Mouse (Mus musculus) naive thymus-derived CD4-positive, alpha-beta T cell, adult 5 months (primary cell): ENCODE data around the gene Naip2. TPM values are rescaled to one million over a fixed set of nuclear protein-coding genes. Genes with fewer than 3 reads are reported as not detected.

Source experiments
- polyA plus RNA-seq: library from polyadenylated mRNA; unstranded; fragments of 100-300 nt; shearing (Covaris generic); gene quantifications from one replicate; pipeline ENCODE4 v1.2.1, GENCODE M21; 2017

Naip2 gene
- 0.60 TPM for polyA plus RNA-seq

DNA sequence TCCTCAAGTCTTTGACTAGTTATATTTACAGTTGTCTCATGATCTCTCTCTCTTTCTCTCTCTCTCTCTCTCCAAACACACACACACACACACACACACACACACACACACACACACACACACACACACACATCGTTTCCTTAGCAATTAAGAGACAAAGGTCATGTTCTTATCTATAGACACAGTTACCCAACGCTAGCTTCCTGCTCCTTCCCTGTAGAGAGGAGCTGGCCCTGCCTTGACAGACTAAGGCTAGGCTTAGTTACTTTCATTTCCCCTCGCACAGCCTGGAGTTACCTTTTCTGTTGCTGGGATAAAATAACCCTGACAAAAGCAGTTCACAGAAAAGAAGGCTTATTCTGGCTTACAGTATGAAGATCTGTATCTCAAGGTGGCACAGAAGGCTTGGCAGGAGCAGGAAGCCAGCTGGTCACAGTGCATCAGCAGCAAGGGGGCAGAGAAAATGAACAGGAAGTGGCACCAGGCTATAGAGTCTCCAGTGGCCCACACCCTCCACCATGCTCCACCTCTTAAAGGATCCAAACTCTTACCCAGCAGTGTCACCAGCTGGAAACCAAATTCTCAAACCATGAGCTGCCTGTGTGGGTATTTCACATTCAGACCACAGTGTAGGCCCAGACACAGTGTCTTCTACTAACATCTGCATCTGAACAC is at the start of gene Naip2:
TSS of gene Naip2 (minus strand) at position 434 of the 675 bp plus-strand sequence.

DNA sequence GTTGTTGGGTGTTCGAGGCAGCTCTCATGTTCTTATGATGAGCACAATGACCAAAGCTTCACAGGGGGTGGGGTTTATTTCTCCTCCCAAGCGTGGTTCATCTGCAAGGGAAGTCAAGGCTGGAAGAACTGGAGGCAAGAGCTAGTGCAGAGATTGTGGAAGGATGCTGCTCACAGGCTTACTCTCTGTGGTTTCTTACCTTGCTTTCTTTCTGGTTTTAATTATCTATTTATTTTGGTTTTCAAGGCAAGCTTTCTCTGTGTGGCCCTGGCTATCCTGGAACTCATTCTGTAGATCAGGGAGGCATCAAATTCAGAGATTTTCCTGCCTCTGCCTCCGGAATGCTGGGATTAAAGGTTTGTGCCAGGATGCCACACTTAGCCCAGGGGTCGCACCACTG is 44.3 kb upstream of the Naip2 start, which contains the start of gene Naip5:
TSS of gene Naip5 (minus strand) at position 101 of the 400 bp plus-strand sequence.

DNA sequence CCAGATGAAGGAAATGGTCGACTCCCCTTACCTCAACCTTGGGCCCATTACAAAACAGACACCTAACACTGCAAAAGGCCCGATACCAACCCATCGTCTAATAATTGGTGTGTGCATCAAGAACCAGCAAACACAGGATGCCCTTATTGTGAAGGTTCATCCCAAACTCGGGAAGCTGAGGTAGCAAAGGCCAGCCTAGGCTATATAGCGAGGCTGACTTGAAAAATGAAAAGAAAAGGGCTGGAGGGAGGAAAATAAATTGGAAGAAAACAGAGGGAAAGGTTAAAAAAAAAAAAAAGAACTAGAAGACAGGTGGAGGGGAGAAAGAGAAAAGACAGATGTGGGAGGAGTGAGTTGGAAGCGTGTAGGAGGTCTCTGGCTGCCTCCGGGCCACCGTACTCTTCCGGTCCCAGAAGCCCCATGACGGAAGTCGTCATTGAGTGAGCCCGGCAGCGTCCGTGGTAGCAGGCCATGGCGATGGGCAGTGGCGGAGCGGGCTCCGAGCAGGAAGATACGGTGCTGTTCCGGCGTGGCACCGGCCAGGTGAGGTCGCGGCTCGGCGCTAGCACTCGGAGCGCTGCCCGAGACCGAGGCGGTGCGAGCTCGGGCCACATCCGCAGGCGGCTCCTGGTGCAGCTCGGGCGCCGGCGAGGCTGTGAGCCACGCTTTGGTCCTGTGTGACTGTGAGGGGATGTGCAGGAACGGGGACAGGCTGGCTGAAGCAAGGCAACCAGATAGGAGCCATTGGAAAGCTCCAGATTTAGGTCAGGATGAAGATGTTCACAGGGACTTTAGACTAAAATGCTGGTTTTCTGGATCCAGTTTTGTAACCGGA is 77.3 kb downstream of the Naip2 start, which contains the start of gene Smn1:
TSS of gene Smn1 (plus strand) at position 430 of the 835 bp plus-strand sequence.

DNA sequence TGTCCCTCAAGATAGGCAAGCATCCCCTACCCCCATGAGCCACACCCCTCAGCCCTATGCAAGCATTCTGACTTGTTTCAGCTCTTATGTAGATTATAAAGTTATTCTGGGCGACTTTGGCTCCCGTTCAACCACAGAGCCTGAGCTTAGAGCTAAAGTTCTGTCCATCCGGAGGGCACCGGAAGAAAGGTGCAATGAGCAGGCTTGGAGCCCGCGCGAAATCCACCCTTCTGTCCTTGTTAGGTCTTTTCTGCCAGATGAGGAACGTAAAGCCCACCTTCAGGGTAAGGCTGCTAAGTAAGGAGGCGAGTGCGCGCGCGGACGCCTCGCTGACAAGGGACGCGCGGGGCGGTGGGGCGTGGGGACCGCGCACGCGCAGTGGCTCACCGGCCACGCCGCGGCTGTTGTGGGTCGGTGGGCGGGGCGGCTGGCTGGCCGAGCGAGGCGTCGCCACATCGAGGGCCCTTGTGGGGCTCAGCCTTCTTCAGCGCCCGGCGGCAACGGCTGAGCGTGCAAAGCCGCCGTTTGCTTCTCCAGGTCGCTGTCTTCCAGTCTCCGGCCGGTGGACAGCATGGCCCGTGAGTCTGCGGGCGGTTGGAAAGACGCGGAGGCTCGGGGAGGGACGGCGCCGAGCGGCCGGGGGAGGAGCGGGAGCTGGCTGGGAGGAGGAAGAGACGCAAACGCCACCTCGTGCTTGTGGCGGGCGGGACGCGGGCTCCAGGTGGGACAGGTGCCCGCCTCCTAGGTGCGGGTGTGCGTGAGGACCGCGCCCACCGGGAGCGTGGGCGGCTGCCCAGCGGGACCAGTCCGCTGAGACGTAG is 94.0 kb downstream of the Naip2 start, which contains the start of gene Serf1:
TSS of gene Serf1 (plus strand) at position 361 of the 821 bp plus-strand sequence.

DNA sequence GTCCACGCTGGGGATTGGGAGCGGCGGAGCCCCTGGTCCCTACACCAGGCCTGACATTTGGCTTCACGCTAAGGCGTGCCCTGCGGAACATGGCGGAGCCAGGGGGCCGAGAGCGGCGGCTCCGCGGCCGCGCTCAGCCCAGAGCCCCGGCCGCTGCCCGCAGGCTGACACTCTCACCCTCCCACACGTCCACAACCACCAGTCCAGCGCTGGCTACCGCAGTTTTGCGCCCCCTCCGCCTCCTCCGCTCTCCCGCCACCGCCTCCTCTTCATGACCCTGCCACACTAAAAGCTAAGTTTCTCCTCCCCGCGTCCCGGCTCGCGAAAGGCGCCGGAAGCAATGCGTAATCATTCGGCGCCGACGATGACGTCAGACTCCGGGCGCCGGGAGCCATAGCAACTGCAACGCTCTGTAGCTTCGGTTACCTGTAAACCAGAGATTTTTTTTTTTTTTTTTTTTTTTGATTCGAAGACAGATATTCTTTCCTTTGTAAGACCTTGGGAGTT is 98.1 kb downstream of the Naip2 start, which contains the start of gene Bdp1:
TSS of gene Bdp1 (minus strand) at position 323 of the 507 bp plus-strand sequence.

Other genes starting within 250 kb of the Naip2 start
- gene Mccc2, start 186.5 kb downstream of the Naip2 start, polyA plus RNA-seq, result 14.5 TPM
- 88.6 TPM for gene Bdp1, start 98.0 kb downstream of the Naip2 start, polyA plus RNA-seq
- gene Serf1, start 94.1 kb downstream of the Naip2 start, polyA plus RNA-seq, result 3.6 TPM
- gene Smn1, start 77.2 kb downstream of the Naip2 start, polyA plus RNA-seq, result 28.2 TPM
- gene Naip5, start 44.2 kb upstream of the Naip2 start, polyA plus RNA-seq, result not detected
- 0.07 TPM for gene Naip6, start 115.6 kb upstream of the Naip2 start, polyA plus RNA-seq